Mouse (Mus musculus) hindbrain, embryonic 15.5 days (tissue): Measurements from ENCODE around the gene Usf2. TPM values are rescaled to one million over a fixed set of nuclear protein-coding genes. Genes with fewer than 3 reads are reported as not detected.
"Not testable (repeated sequence)": the region's sequence is repeated elsewhere in the genome, so short reads cannot be mapped to it uniquely, and the experiment has no call there.

Experiments used
- ATAC-seq: fragments of 200-750 bp; cut with Nextera tagmentation; 2 replicates; pipeline ENCODE4 v1.8.0; 2017; ENCODE audit warnings: low read depth, moderate number of reproducible peaks, moderate TSS enrichment; ENCODE audit not compliant: low FRiP score
- H3K27ac ChIP-seq: fragments of 300-500 bp; sonication (generic); replicated peaks from 2 replicates; pipeline ENCODE4 v1.5.1; 2015; ENCODE audit warnings: mild to moderate bottlenecking, inconsistent platforms
- H3K27me3 ChIP-seq: fragments of 300-500 bp; sonication (generic); 2 replicates; pipeline ENCODE4 v1.6.1; 2015; ENCODE audit warnings: control low read depth, inconsistent platforms
- H3K36me3 ChIP-seq: fragments of 300-500 bp; sonication (generic); 2 replicates; pipeline ENCODE4 v1.6.1; 2015; ENCODE audit warnings: control low read depth, inconsistent platforms
- H3K4me1 ChIP-seq: fragments of 300-500 bp; sonication (generic); replicated peaks from 2 replicates; pipeline ENCODE4 v1.6.1; 2015; ENCODE audit warnings: control low read depth, inconsistent platforms
- H3K4me2 ChIP-seq: fragments of 300-500 bp; sonication (generic); 2 replicates; pipeline ENCODE4 v1.6.1; 2015; ENCODE audit warnings: moderate library complexity, mild to moderate bottlenecking, inconsistent platforms
- H3K4me3 ChIP-seq: fragments of 300-500 bp; sonication (generic); 2 replicates; pipeline ENCODE4 v1.5.1; 2015; ENCODE audit warnings: mild to moderate bottlenecking, inconsistent platforms
- H3K9ac ChIP-seq: fragments of 300-500 bp; sonication (generic); 2 replicates; pipeline ENCODE4 v1.6.1; 2015; ENCODE audit warnings: inconsistent platforms
- H3K9me3 ChIP-seq: fragments of 300-500 bp; sonication (generic); 2 replicates; pipeline ENCODE4 v1.6.1; 2016; ENCODE audit warnings: control low read depth, inconsistent platforms
- whole genome bisulfite sequencing: fragments of 180-500 bp; shearing (Covaris S2); methylation state at CpG from one replicate; pipeline ENCODE4 v1.1.7; 2015; 5-methylcytosine and 5-hydroxymethylcytosine counted together
- polyA plus RNA-seq: library from polyadenylated mRNA; unstranded; fragments of >200 nt; fragmentation: Nextera tagmentation; extraction: Ambion mirVana; gene quantifications from 2 replicates; pipeline ENCODE4 v1.2.1, GENCODE M21; 2015

Usf2 gene
- polyA plus RNA-seq, 1 experiment from 2014 or later: 29.3 TPM

DNA sequence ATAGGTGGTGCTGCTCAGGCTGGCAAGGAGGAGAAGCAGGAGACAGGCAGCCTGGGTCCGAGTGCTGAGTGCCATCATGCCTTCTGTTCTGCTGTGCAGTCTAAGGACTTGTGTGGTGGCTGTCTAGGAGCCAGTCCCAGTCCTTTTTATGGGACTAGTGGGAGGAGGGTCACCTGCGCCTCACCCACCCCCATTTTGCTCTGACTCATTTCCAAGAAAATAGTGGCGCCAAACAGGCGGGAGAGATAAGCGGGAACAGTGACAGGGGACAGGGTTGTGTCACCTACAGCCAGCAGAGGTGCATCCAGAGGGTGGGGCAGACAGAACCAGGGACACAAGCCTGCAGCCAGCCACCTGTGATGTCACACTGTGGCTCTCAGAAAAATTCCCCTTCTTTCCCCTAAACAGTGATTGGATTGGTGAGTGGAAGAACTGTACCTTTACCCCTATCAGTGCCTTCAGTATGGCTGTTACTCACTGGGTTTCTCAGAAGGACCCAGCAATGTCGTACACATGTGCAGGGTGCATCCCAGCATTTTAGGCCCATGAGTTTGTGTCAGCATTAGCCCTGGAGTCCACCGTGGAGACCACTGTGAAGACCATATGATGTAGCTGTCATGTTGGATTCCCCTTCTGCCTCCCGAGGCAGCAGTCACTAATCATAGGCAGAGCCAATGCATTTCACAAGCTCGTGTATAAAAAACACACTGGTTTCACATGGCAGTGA, 12.5 kb downstream of the Usf2 start, which contains the start of gene Hamp:
TSS of gene Hamp (minus strand) at position 124 of the 727 bp plus-strand sequence.
- 71% methylated on average over 9 of the region's 9 CpGs for WGBS
- H3K4me1 ChIP-seq: no peaks in the 10 kb centered on the region

DNA sequence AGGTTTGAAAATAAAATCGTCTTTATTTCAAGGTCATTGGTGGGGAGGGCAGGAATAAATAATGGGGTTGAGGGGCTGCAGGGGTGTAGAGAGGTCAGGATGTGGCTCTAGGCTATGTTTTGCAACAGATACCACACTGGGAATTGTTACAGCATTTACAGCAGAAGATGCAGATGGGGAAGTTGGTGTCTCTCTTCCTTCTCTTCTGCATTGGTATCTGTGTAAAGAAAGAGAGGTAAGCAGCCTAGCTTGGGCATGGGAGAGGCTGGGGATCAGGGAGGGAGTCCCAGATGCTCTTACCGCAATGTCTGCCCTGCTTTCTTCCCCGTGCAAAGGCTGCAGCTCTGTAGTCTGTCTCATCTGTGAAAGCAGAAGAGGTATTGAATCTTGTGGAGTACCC, 14.2 kb downstream of the Usf2 start:
- not testable (repeated sequence) for H3K9me3 ChIP-seq, H3K4me1 ChIP-seq, H3K36me3 ChIP-seq, H3K27me3 ChIP-seq, H3K9ac ChIP-seq, H3K27ac ChIP-seq, H3K4me3 ChIP-seq, ATAC-seq, H3K4me2 ChIP-seq
- 65% methylated on average over 3 of the region's 3 CpGs for WGBS

More for the DNA sequence above, 12.5 kb downstream of the Usf2 start, which contains the start of gene Hamp:
- no peak within 1 kb of the TSS for H3K4me3 ChIP-seq
- no peaks in the 10 kb centered on the region for H3K27me3 ChIP-seq
- no peaks in the 10 kb centered on the region for H3K9me3 ChIP-seq
- H3K27ac ChIP-seq: no peak within 1 kb of the TSS
- peak; percentile 66; the same call in 1 of the 2 replicates for ATAC-seq
- H3K9ac ChIP-seq: no peak within 1 kb of the TSS
- peaks cover 9% of the 10 kb centered on the region for H3K36me3 ChIP-seq
- no peak within 1 kb of the TSS for H3K4me2 ChIP-seq

DNA sequence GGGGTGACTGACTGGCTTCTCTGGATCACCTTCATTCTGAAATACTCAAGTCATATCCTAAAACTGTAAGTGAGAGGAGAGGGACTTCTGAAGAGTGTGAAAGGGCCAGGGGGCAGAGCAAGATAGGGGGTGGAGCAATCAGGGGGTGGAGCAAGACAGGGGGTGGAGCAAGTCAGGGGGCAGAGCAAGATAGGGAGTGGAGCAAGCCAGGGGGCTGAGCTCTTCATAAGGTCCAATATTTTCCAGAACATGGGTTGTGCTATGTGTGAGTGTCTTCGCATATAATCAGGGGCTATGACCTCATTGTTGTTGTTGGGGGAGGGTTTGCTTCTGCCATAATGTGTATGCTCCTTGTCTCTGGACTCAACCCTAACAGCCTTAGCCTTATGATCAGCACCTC, 16.5 kb downstream of the Usf2 start:
- H3K27ac ChIP-seq, ATAC-seq, H3K9ac ChIP-seq, H3K27me3 ChIP-seq, H3K4me3 ChIP-seq, H3K4me2 ChIP-seq, H3K9me3 ChIP-seq, H3K4me1 ChIP-seq, H3K36me3 ChIP-seq: not testable (repeated sequence)
- WGBS: 77% methylated on average over 1 of the region's 1 CpGs

DNA sequence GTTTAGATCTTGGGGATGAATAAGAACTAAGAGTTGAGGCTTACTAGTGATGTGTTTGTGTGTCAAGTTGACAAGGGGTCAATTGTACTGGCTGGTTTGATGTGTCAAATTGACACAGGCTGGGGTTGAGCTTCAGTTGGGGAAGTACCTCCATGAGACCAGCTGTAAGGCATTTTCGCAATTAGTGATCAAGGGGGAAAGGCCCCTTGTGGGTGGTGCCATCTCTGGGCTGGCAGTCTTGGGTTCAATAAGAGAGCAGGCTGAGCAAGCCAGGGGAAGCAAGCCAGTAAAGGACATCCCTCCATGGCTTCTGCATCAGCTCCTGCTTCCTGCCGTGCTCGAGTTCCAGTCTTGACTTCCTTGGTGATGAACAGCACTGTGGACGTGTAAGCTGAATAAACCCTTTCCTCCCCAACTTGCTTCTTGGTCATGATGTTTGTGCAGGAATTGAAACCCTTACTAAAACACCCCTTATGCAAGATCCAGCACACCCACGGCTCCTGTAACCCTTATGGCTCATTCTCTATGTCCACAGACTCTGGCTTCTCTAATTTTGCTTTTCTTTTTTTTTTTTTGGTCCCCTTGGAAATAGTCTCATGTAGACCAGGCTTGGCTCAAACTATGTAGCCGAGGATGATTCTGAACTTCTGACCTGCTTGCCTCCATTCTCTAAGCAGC, 21.0 kb downstream of the Usf2 start:
- WGBS: 81% methylated on average over 6 of the region's 6 CpGs
- not testable (repeated sequence) for H3K27ac ChIP-seq, H3K4me3 ChIP-seq, H3K4me1 ChIP-seq, H3K9ac ChIP-seq, H3K36me3 ChIP-seq, H3K4me2 ChIP-seq, H3K9me3 ChIP-seq, ATAC-seq, H3K27me3 ChIP-seq

DNA sequence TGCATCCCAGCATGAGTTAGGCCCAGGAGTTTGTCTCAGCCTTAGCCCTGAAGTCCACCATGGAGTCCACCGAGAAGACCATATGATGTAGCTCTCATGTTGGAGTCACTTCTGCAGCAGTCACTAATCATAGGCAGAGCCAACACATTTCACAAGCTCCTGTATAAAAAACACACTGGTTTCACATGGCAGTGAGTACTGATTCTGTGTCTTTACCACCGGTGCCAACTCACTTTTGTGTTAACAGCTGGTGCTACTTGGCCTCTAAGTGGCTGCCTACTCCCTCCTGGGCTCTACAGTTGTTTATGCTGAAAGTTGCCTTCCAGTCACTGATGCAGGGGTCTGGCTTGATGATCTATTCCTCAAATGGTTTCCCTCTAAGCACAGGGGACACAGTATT, 32.0 kb downstream of the Usf2 start, which contains the start of gene Hamp2:
TSS of gene Hamp2 (minus strand) at position 101 of the 400 bp plus-strand sequence.
- not testable (repeated sequence) for H3K36me3 ChIP-seq, H3K9ac ChIP-seq, H3K27ac ChIP-seq, H3K4me2 ChIP-seq, H3K9me3 ChIP-seq, H3K27me3 ChIP-seq, H3K4me3 ChIP-seq, ATAC-seq, H3K4me1 ChIP-seq
- 78% methylated on average over 2 of the region's 2 CpGs for WGBS

DNA sequence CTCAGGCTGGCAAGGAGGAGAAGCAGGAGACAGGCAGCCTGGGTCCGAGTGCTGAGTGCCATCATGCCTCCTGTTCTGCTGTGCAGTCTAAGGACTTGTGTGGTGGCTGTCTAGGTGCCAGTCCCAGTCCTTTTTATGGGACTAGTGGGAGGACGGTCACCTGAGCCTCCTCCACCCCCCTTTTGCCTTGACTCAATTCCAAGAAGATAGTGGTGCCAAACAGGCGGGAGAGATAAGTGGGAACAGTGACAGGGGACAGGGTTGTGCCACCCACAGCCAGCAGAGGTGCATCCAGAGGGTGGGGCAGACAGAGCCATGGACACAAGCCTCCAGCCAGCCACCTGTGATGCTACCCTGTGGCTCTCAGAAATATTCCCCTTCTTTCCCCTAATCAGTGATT, 32.5 kb downstream of the Usf2 start:
- WGBS: 70% methylated on average over 3 of the region's 3 CpGs
- no peak overlapping the region for H3K4me3 ChIP-seq
- H3K4me2 ChIP-seq: no peak overlapping the region
- no peaks in the 10 kb centered on the region for H3K27me3 ChIP-seq
- H3K36me3 ChIP-seq: no peaks in the 10 kb centered on the region
- ATAC-seq: no peak
- no peak overlapping the region for H3K9ac ChIP-seq
- H3K27ac ChIP-seq: no peak overlapping the region
- no peaks in the 10 kb centered on the region for H3K4me1 ChIP-seq
- H3K9me3 ChIP-seq: no peaks in the 10 kb centered on the region

DNA sequence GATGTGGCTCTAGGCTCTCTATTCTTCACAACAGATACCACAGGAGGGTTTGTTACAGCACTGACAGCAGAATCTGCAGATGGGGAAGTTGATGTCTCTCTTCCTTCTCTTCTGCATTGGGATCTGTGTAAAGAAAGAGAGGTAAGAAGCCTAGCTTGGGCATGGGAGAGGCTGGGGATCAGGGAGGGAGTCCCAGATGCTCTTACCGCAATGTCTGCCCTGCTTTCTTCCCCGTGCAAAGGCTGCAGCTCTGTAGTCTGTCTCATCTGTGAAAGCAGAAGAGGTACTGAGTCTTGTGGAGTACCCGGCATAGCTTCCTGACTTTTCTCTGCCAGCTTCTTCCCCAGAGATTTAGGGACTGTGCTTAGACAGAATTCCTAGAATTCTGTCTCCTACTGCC, 34.1 kb downstream of the Usf2 start:
- not testable (repeated sequence) for H3K27ac ChIP-seq, H3K9ac ChIP-seq, H3K4me2 ChIP-seq, H3K36me3 ChIP-seq, H3K9me3 ChIP-seq, H3K4me3 ChIP-seq, H3K4me1 ChIP-seq, ATAC-seq, H3K27me3 ChIP-seq
- 56% methylated on average over 3 of the region's 3 CpGs for WGBS

DNA sequence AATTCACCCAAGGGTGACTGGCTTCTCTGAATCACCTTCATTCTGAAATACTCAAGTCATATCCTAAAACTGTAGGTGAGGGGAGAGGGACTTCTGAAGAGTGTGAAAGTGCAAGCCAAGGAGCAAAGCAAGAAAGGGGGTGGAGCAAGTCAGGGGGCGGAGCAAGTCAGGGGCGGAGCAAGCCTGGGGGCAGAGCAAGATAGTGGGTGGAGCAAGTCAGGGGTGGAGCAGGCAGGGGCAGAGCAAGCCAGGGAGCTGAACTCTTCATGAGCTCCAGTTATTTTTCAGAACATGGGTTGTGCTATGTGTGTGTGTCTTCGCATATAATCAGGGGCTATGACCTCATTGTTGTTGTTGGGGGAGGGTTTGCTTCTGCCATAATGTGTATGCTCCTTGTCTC, 36.4 kb downstream of the Usf2 start:
- Histone ChIP-seq H3K4me2 (no peak overlapping the region), H3K27me3 (no peaks in the 10 kb centered on the region), H3K9ac (no peak overlapping the region), H3K4me1 (no peaks in the 10 kb centered on the region), H3K36me3 (no peaks in the 10 kb centered on the region), H3K9me3 (no peaks in the 10 kb centered on the region), H3K27ac (no peak overlapping the region), H3K4me3 (no peak overlapping the region)
- WGBS: 80% methylated on average over 3 of the region's 3 CpGs
- no peak for ATAC-seq

DNA sequence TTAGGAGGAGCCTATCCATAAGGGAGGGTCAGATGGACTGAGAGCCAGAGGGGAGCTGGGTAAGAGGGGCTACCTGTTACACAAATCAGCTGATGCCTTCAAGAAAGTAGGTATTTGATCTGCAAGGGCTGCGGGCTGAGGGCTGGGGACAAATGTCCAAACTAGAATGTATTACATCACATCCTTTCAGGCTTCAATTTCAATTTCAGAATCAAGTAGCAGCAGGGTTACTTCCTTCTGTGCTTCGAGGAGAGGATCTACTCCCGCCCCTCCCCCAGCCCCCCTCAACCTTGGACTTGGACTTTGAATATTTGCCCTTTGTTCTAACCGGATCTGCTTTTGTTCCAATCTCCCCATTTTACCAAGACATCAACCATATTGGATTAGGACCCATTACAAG, 39.4 kb downstream of the Usf2 start:
- H3K27ac ChIP-seq: no peak overlapping the region
- no peaks in the 10 kb centered on the region for H3K4me1 ChIP-seq
- no peak overlapping the region for H3K4me3 ChIP-seq
- H3K36me3 ChIP-seq: no peaks in the 10 kb centered on the region
- H3K9ac ChIP-seq: no peak overlapping the region
- no peaks in the 10 kb centered on the region for H3K27me3 ChIP-seq
- no peak for ATAC-seq
- no peaks in the 10 kb centered on the region for H3K9me3 ChIP-seq
- H3K4me2 ChIP-seq: no peak overlapping the region
- WGBS: 59% methylated on average over 4 of the region's 4 CpGs

DNA sequence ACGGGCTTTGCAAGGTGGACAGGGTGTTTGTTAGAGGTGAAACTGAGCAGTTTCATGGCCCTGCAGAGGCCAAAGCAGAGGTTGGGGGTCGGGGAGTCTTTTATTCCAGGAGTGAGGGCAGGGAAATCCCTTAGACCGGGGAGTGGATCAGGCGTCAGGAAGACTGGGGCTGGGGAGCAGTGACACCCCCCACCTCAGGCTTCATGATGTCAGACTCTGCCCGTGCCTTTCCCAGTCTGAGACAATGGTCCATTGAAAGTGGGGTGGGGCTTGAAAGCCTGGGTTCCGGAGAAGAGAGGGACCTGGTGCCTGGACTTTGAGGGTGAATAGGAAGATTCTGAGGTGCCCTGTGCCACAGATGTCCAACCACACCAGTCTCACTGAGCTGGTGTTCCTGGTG, 39.9 kb downstream of the Usf2 start:
- Histone ChIP-seq H3K27ac (no peak overlapping the region), H3K9me3 (no peaks in the 10 kb centered on the region), H3K9ac (no peak overlapping the region), H3K27me3 (no peaks in the 10 kb centered on the region), H3K4me1 (no peaks in the 10 kb centered on the region), H3K4me3 (no peak overlapping the region), H3K36me3 (no peaks in the 10 kb centered on the region), H3K4me2 (no peak overlapping the region)
- WGBS: 30% methylated on average over 6 of the region's 6 CpGs
- ATAC-seq: no peak

DNA sequence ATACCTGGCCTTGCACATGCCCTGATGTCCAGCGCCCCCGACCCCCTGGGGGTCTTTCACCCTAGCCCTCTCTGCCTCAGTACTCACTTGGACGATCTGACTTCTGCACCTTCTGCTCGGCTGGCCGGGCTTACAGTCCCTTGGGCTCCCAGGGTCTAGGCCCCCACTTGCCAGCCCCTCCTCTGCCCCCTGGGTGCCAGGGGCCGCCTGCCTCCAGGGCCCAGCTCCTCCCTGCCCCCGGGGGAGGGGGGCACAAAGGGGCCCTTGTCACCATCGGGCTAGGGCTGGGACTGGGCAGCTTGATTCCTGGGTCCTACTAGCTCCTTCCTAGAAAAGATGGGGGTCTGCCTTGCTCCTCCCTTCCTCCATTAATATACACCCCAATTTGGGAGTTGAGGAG, 41.9 kb downstream of the Usf2 start, which contains the start of gene Mag:
TSS of gene Mag (minus strand) at position 142 of the 400 bp plus-strand sequence.
- no peak for ATAC-seq
- Histone ChIP-seq H3K4me2 (no peak within 1 kb of the TSS), H3K27ac (no peak within 1 kb of the TSS), H3K9me3 (no peaks in the 10 kb centered on the region), H3K27me3 (no peaks in the 10 kb centered on the region), H3K4me1 (no peaks in the 10 kb centered on the region), H3K9ac (no peak within 1 kb of the TSS), H3K36me3 (no peaks in the 10 kb centered on the region), H3K4me3 (no peak within 1 kb of the TSS)
- WGBS: 75% methylated on average over 7 of the region's 8 CpGs

DNA sequence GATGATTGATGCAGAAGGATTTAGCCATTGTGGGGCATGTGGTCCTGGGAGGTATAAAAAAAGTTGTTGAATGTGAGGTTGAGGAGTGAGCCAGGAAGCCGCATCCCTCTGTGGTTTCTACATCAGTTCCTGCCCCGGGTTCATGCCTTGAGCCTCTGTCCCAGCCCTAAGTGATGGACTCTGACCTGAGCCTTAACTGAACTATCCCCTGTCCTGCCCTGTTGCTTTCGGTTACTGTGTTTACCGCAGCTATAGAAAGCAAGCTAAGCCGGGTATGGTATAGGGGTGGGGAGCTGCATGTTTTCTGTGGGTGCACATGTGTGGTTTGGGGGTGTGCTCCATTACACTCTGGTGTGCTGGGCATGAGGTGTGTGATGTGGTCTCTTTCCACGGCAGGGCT, 46.8 kb downstream of the Usf2 start:
- Histone ChIP-seq H3K4me1 (peaks cover 8% of the 10 kb centered on the region; the same call in 1 of the 2 replicates), H3K36me3 (no peaks in the 10 kb centered on the region), H3K9me3 (no peaks in the 10 kb centered on the region), H3K9ac (no peak overlapping the region), H3K4me3 (no peak overlapping the region), H3K27me3 (0 out of 2 replicates have a peak, but pooled peaks cover 2% of the 10 kb centered on the region), H3K4me2 (no peak overlapping the region), H3K27ac (no peak overlapping the region)
- 88% methylated on average over 6 of the region's 6 CpGs for WGBS
- ATAC-seq: no peak
